ENCODE assay signal across 16 mouse cellular contexts in the genomic region with DNA sequence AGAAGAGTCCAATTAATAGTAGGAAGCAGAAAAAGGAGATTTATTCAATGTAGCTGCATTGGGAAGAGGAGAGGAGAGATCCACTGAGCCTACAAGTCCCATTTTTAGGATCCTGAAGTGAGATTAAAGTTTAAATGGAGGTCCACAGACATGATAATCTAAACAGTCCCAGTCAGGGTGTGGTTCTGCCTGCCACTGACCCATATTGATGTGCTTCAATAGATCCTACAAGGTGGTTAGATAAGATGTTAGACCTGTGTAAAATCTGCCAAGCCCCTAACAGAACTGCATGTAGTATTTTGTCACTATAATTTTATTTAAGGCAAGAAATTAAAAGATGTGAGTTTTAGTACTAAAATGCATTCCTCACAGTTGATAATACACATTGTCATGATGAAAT.
"Had no signal": no experiment of that assay in that cellular context is flagged by ENCODE, and none has a peak within 500 bp of the region (broad histone marks: within the 10 kb centered on the region; RNA-seq: fewer than 3 reads in every experiment).

No protein-coding gene starts in this region.

- ATAC-seq: hindbrain, postnatal 0 days had no signal

- H3K27me3 ChIP-seq: kidney, embryonic 15.5 days; limb, embryonic 13.5 days; neural tube, embryonic 15.5 days; stomach, embryonic 15.5 days had no signal

- H3K4me2 ChIP-seq: kidney, embryonic 15.5 days; neural tube, embryonic 15.5 days; stomach, embryonic 15.5 days had no signal

- H3K36me3 ChIP-seq: neural tube, embryonic 15.5 days; stomach, embryonic 15.5 days had no signal

- H3K9me3 ChIP-seq: kidney, embryonic 15.5 days; limb, embryonic 13.5 days; midbrain, embryonic 10.5 days; neural tube, embryonic 15.5 days; stomach, embryonic 15.5 days had no signal

- H3K4me3 ChIP-seq: kidney, embryonic 15.5 days; limb, embryonic 13.5 days; midbrain, embryonic 10.5 days; myocyte; neural tube, embryonic 15.5 days; stomach, embryonic 15.5 days had no signal

- H3K9ac ChIP-seq: kidney, embryonic 15.5 days; limb, embryonic 13.5 days; neural tube, embryonic 15.5 days; stomach, embryonic 15.5 days had no signal

- DNase-seq: kidney, adult 18-20 months; kidney, postnatal 14 days; layer of hippocampus, adult 9-11 months; left cerebral cortex, postnatal 4 days; lung, adult 18-20 months; midbrain, embryonic 14.5 days; right cerebral cortex, postnatal 14 days; thymus, adult 18-20 months; thymus, postnatal 14 days had no signal

- H3K27ac ChIP-seq: hindbrain, postnatal 0 days; kidney, embryonic 15.5 days; limb, embryonic 13.5 days; midbrain, embryonic 10.5 days; neural tube, embryonic 15.5 days; stomach, embryonic 15.5 days had no signal
